Mouse (Mus musculus): Measurements from ENCODE around the gene Foxred2. TPM values are rescaled to one million over a fixed set of nuclear protein-coding genes. Genes with fewer than 3 reads are reported as not detected.

The Foxred2 gene
- total RNA-seq, 2 experiments from 2014 or later: 2.7 TPM

GRCm38 (mm10) chr15:77916851-77917544 lies 39.5 kb downstream of the Foxred2 start:
- peak; percentile 93 for DNase-seq

DNA sequence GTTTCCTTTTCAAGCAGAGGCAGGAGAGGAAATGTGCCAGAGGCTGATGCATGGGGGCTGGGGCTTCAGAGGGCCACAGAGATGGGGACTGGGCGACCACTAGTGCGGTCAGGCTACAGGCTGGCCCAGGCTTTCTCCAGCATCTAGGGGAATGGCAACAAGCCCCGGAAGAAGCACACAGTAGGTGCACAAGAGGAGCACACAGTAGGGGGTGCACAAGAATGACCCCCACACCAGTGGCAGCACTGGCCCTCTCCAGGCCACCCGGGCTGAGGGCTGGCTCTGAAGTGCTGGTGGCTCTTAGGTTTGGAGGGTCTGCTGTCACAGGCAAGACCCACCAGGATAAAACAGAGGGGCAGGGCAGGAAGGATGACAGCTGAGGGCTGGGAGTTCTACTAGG lies 41.2 kb downstream of the Foxred2 start:
- DNase-seq: no peak

DNA sequence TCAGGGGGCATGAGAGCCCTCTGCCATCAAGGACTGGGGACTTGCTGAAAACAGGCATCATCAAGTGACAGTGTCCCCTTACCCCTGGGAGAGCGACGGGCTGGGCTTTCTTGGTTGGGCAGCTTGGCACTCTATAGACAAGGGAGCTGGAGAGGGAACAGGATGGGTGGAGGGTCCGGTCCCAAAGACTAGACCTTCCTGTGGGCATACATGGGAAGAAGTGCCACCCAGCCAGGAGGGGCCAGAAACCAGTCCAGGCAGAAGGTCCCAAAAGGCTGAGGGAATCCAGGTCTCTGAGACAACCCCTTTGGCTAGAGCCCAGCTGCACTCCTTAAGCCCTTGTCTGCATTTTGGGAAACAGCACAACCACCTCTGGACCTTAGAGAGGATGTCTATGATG lies 42.0 kb downstream of the Foxred2 start:
- DNase-seq: no peak

DNA sequence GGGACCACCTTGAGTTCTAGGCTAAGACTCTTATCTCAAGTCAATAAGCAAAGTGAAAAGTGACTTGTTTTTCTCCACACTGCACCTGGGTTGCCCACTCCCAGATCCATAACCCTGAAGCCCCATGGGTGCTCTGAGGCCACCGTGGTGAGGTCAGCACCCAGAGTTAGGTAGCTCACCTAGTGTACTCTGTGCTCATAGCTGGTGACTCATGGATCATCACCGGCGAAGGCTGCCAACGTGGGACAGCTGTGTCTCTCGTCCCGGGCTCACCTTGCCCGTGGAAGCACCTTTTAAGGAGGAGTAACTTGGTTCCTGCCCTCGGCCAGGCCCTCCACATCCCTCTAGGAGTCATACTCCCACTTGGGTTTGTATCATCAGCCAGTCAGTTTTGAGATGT lies 43.5 kb downstream of the Foxred2 start:
- DNase-seq: peak; percentile 37

- DNase-seq: peak; percentile 56
Measured at GRCm38 (mm10) chr15:77912585-77912984, 43.9 kb downstream of the Foxred2 start.

- peak; percentile 46 for DNase-seq
Measured at GRCm38 (mm10) chr15:77912048-77912447, 44.5 kb downstream of the Foxred2 start.

DNA sequence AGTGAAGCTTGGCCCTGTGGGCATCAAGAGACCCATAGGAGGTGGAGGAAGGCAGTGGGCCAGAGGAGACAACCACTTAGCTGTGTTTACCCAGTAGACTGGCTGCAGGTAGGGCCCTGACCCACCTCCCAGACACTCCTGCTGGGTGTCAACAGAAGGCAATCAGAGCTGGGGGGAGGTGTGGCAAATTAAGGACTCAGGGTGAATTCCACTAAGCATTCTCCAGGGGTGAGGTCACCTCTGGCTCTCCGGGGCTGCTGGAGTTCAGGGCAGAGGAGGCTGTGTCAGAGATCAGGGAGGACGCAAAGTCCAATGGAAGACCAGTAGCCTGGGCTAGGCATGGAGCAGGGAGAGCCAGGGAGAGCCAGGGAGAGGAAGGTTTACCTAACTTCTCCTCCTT lies 45.5 kb downstream of the Foxred2 start:
- DNase-seq: peak; percentile 40

DNA sequence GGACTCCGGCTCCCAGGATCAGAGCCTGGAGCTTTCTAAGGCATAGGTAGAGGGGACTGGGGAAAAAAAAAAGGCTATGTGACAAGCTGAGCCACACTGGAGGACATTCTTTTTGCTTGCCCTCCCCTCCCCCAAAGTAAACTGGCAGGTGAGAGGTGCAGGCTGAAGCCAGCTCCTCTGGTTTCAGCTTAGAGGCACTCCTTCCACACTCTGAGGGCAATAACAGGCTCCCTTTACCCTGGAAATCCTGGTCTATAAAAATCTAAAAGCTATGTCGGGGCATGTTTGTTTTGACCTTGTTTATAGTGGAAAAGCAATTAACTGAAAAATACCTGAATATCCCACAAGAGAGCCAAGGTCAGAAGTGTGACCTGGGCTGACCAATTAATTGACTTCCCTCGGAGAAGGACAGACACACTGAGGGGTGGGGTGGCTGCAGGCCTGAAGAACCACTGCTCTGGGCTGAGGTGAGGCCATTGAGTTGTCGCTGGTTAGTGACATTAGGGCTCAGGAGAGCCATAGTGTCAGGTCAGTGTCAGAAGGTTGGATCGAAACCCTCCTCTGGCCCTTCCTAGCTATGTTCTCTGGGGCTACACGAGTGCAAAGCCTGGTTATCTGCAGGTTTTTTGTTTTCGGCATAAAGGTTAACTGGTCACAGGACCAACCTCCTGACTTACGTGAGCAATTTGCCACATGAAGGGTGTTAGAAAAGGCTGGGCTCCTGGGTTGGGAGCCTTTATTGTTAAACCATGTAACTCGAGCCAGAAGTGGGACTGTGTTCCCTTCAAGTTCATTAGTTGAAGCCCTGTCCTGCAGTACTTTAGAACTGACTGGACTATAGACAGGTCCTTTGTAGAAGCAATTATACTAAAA lies 48.6 kb downstream of the Foxred2 start:
- no peak for DNase-seq

DNA sequence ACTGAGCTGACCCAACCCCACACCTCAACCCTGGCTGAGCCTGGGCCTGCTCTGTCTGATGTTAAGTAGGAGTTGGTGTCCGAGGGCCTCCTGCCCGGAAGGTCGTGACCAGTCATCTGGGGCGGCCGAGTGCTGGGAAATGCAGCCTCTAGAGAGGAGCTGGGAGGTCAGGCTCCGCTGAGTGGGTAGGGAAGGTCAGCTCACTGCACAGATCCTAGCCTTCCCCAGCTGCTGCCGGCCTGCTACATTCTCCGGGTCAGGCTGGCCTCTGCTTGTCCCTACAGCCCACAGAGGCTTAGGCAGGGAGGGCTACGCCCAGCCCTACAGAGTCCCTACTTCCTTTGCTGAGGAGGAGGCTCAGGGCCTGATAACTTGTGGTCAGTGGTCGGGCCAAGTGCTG lies 50.0 kb downstream of the Foxred2 start:
- no peak for DNase-seq

- DNase-seq: no peak
Measured at GRCm38 (mm10) chr15:77906081-77906480, 50.4 kb downstream of the Foxred2 start.

DNA sequence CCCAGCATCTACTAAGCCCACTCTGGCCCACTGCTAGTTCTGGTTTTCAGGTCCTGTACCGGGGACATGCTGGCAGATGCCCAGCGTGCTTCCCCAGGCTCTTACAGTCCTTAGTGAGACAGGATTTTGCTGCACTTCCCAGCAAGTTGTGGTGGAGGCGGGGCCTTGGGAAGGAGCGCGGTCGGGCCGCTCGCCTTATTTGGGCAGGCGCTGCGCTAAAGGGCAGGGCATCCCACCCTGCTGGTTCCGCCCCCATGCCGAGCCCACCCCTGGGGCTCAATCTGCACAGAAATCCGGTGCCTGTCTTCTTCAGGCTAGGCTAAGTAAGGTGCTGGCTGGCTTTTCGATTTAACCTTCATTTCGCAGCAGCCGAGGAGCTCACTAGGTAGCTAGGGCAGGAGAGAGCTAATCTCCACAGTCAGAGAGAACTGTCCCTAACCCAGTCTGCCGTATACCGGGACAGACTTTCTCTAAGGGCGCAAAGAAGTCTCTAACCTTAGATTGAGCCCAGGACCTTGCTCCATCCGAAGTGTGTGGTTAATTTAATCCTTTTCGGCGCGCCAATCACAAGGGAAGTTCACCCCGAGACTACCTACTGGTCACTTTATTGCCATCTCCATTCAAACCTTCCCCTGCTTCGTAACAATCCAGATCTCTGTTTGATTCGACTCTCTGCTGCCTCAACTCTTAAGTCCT lies 51.1 kb downstream of the Foxred2 start:
- peak; percentile 81 for DNase-seq

- DNase-seq: no peak
Measured at GRCm38 (mm10) chr15:77904363-77904892, 52.1 kb downstream of the Foxred2 start.

GRCm38 (mm10) chr15:77903176-77903575 lies 53.3 kb downstream of the Foxred2 start:
- no peak for DNase-seq

GRCm38 (mm10) chr15:77894926-77895325 lies 61.6 kb downstream of the Foxred2 start:
- no peak for DNase-seq

DNA sequence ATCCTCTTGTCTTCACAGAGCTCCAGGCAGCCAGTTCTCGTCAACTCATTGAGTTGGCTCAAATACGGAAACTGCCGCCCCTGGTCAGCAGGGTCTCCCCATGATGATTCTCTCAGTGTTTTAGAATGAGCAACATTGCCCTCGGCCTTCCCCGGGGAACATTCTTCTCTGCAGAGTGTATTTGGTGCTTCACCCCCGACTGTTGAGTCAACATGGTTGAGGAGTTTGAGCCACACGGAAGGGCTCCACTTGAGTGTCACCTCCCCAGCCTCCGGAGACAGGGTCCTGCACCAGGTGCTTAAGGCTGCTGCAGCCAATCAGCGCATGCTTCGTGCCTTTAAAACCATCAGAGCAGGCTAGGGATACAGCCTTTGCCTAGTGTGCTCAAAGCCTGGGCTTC lies 63.2 kb downstream of the Foxred2 start:
- no peak for DNase-seq

DNA sequence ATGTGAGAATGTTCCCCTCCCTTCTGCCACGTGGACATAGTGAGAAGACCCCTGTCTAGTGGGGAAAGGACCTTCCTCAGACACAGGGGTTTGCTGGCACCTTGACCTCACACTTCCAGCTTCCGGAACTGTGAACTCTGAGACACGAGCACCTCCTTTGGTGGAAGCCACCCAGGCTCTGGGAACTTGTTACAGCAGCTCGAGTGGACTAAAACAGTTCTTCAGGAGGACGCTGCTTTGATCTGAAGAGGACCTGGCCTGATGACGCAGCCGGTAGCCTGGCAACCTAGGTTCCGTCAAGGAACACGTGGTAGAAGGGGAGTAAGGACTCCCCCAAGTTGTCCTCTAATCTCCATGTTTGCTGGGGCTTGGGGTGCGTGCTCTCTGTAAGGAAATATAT lies 64.1 kb downstream of the Foxred2 start:
- DNase-seq: no peak

GRCm38 (mm10) chr15:77891766-77892165 lies 64.8 kb downstream of the Foxred2 start:
- DNase-seq: no peak

Other genes with a start within 250 kb of the Foxred2 start
- gene Apol9b, start 227.7 kb downstream of the Foxred2 start, total RNA-seq (2021): under 1 TPM; 0.30 to 0.42 TPM
- under 1 TPM; 0.39 to 0.88 TPM for gene Apol8, start 199.7 kb downstream of the Foxred2 start, total RNA-seq (2021)
- 100 to 1,000 TPM; 222 to 260 TPM for gene Myh9, start 114.5 kb downstream of the Foxred2 start, total RNA-seq (2021)
- 100 to 1,000 TPM; 321 to 368 TPM for gene Txn2, start 27.7 kb downstream of the Foxred2 start, total RNA-seq (2021)
- gene Eif3d, start 14.1 kb upstream of the Foxred2 start, total RNA-seq (2021): 100 to 1,000 TPM; 147 to 154 TPM
- gene Cacng2, start 163.3 kb upstream of the Foxred2 start, total RNA-seq (2021): under 1 TPM; 0.39 to 0.48 TPM
- gene Ift27, start 217.4 kb upstream of the Foxred2 start, total RNA-seq (2021): 10 to 100 TPM; 19.4 to 22.9 TPM
- 100 to 1,000 TPM; 132 to 141 TPM for gene Pvalb, start 249.7 kb upstream of the Foxred2 start, total RNA-seq (2021)

All from adrenal gland, postnatal 10 days (tissue).